Mouse (Mus musculus): ENCODE data around the gene Chil1.

Chil1 gene

GRCm38 (mm10) chr1:134182025-134182424 lies at the start of gene Chil1:
TSS of gene Chil1 (plus strand) at chr1:134182176.
- no peak for DNase-seq (ENCODE audit: low spot score in 2 of 2)

- no peak for DNase-seq (ENCODE audit: low spot score in 2 of 2)
Observed at GRCm38 (mm10) chr1:134133316-134133715, 48.7 kb upstream of the Chil1 start.

GRCm38 (mm10) chr1:134136351-134136750 lies 45.6 kb upstream of the Chil1 start:
- DNase-seq (ENCODE audit: low spot score in 2 of 2), result no peak

GRCm38 (mm10) chr1:134138424-134138823 lies 43.6 kb upstream of the Chil1 start:
- no peak for DNase-seq (ENCODE audit: low spot score in 2 of 2)

- no peak for DNase-seq (ENCODE audit: low spot score in 2 of 2)
Observed at GRCm38 (mm10) chr1:134142363-134142794, 39.6 kb upstream of the Chil1 start.

GRCm38 (mm10) chr1:134146066-134146465 lies 35.9 kb upstream of the Chil1 start:
- DNase-seq (ENCODE audit: low spot score in 2 of 2), result no peak

GRCm38 (mm10) chr1:134150076-134150475 lies 31.9 kb upstream of the Chil1 start:
- DNase-seq (ENCODE audit: low spot score in 2 of 2), result no peak

- no peak for DNase-seq (ENCODE audit: low spot score in 2 of 2)
Observed at GRCm38 (mm10) chr1:134150745-134151144, 31.2 kb upstream of the Chil1 start.

GRCm38 (mm10) chr1:134151655-134152412 lies 30.1 kb upstream of the Chil1 start:
- DNase-seq (ENCODE audit: low spot score in 2 of 2), result peak; percentile 44 to 61

- no peak for DNase-seq (ENCODE audit: low spot score in 2 of 2)
Observed at GRCm38 (mm10) chr1:134152626-134153590, 29.1 kb upstream of the Chil1 start.

- no peak for DNase-seq (ENCODE audit: low spot score in 2 of 2)
Observed at GRCm38 (mm10) chr1:134154121-134154520, 27.9 kb upstream of the Chil1 start.

- DNase-seq (ENCODE audit: low spot score in 2 of 2), result no peak
Observed at GRCm38 (mm10) chr1:134154655-134155054, 27.3 kb upstream of the Chil1 start.

GRCm38 (mm10) chr1:134160404-134160803 lies 21.6 kb upstream of the Chil1 start:
- DNase-seq (ENCODE audit: low spot score in 2 of 2), result no peak

- no peak for DNase-seq (ENCODE audit: low spot score in 2 of 2)
Observed at GRCm38 (mm10) chr1:134161399-134161798, 20.6 kb upstream of the Chil1 start.

GRCm38 (mm10) chr1:134162510-134163225 lies 19.3 kb upstream of the Chil1 start:
- DNase-seq (ENCODE audit: low spot score in 2 of 2), result no peak

GRCm38 (mm10) chr1:134163476-134163875 lies 18.5 kb upstream of the Chil1 start:
- no peak for DNase-seq (ENCODE audit: low spot score in 2 of 2)

- no peak for DNase-seq (ENCODE audit: low spot score in 2 of 2)
Observed at GRCm38 (mm10) chr1:134164454-134164853, 17.5 kb upstream of the Chil1 start.

GRCm38 (mm10) chr1:134166547-134166946 lies 15.4 kb upstream of the Chil1 start:
- no peak for DNase-seq (ENCODE audit: low spot score in 2 of 2)

- no peak for DNase-seq (ENCODE audit: low spot score in 2 of 2)
Observed at GRCm38 (mm10) chr1:134167416-134168305, 14.3 kb upstream of the Chil1 start.

GRCm38 (mm10) chr1:134168567-134168966 lies 13.4 kb upstream of the Chil1 start:
- no peak for DNase-seq (ENCODE audit: low spot score in 2 of 2)

All from natural killer cell, adult 2 months (primary cell).